Mouse (Mus musculus) hindbrain, embryonic 10.5 days (tissue): Measurements from ENCODE around the gene Son. TPM values are rescaled to one million over a fixed set of nuclear protein-coding genes. Genes with fewer than 3 reads are reported as not detected.
A peak's percentile ranks its signal among the peaks of the same experiment; 100 is the strongest.

ENCODE experiments used
- DNase-seq: peaks from one replicate; pipeline ENCODE4 v3.0.0-alpha.2; 2017; ENCODE audit warnings: low spot score
- H3K27ac ChIP-seq: fragments of 300-500 bp; sonication (generic); 2 replicates; pipeline ENCODE4 v1.5.1; 2016; ENCODE audit warnings: mild to moderate bottlenecking, moderate library complexity
- H3K27me3 ChIP-seq: fragments of 300-500 bp; sonication (generic); 2 replicates; pipeline ENCODE4 v1.6.1; 2016; ENCODE audit warnings: mild to moderate bottlenecking; ENCODE audit not compliant: poor library complexity, insufficient read depth, severe bottlenecking
- H3K36me3 ChIP-seq: fragments of 300-500 bp; sonication (generic); 2 replicates; pipeline ENCODE4 v1.6.1; 2016; ENCODE audit warnings: mild to moderate bottlenecking, moderate library complexity
- H3K4me1 ChIP-seq: fragments of 300-500 bp; sonication (generic); replicated peaks from 2 replicates; pipeline ENCODE4 v1.6.1; 2016; ENCODE audit warnings: mild to moderate bottlenecking
- H3K4me3 ChIP-seq: fragments of 300-500 bp; sonication (generic); 2 replicates; pipeline ENCODE4 v1.5.1; 2016; ENCODE audit warnings: mild to moderate bottlenecking, moderate library complexity
- H3K9me3 ChIP-seq: fragments of 300-500 bp; sonication (generic); 2 replicates; pipeline ENCODE4 v1.6.1; 2016; ENCODE audit warnings: mild to moderate bottlenecking, moderate library complexity
- WGBS: fragments of 180-500 bp; shearing (Covaris S2); methylation state at CpG from one replicate; pipeline ENCODE4 v1.1.7; 2016; 5-methylcytosine and 5-hydroxymethylcytosine counted together
- polyA plus RNA-seq: library from polyadenylated mRNA; unstranded; fragments of >200 nt; fragmentation: Nextera tagmentation; extraction: Ambion mirVana; gene quantifications from 2 replicates; pipeline ENCODE4 v1.2.1, GENCODE M21; 2016

The Son gene
- polyA plus RNA-seq, 1 experiment from 2014 or later = 102 TPM

- peaks cover 11% of the 10 kb centered on the region for H3K27me3 ChIP-seq
- H3K36me3 ChIP-seq = peaks cover 56% of the 10 kb centered on the region
- no peak for DNase-seq
- H3K27ac ChIP-seq = no peak overlapping the region
- H3K9me3 ChIP-seq = no peaks in the 10 kb centered on the region
- no peak overlapping the region for H3K4me3 ChIP-seq
- 92% methylated on average over 5 of the region's 5 CpGs for WGBS
- H3K4me1 ChIP-seq = peaks cover 7% of the 10 kb centered on the region; the same call in 1 of the 2 replicates
These were observed 27.1 kb upstream of the Son start for GRCm38 (mm10) chr16:91620185-91620584.

DNA sequence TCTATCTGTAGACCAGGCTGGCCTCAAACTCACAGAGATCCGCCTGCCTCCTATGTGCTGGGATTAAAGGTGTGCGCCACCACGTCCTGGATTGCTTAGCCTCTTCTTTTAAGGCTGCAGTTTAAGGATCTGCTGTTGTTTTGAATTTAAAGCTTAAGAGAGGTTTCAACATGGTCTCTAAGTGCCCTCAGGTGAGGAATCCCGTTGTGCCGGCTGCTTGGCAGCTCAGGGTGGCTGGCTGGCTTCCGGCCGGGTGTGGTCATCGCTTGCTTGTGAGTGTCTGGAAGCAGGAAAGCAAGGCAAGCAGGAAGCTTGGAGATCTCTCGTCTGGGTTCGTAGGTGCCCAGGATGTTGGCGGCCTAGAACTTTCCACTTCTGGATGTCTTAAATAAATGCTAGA, 26.3 kb upstream of the Son start:
- H3K4me3 ChIP-seq = no peak overlapping the region
- no peak overlapping the region for H3K27ac ChIP-seq
- no peaks in the 10 kb centered on the region for H3K9me3 ChIP-seq
- DNase-seq = no peak
- peaks cover 11% of the 10 kb centered on the region for H3K27me3 ChIP-seq
- H3K4me1 ChIP-seq = peaks cover 7% of the 10 kb centered on the region; the same call in 1 of the 2 replicates
- 92% methylated on average over 11 of the region's 11 CpGs for WGBS
- H3K36me3 ChIP-seq = peaks cover 64% of the 10 kb centered on the region

GRCm38 (mm10) chr16:91623074-91623473, 24.2 kb upstream of the Son start:
- 92% methylated on average over 9 of the region's 9 CpGs for WGBS
- H3K27me3 ChIP-seq = peaks cover 3% of the 10 kb centered on the region
- no peak overlapping the region for H3K27ac ChIP-seq
- H3K4me3 ChIP-seq = no peak overlapping the region
- H3K9me3 ChIP-seq = no peaks in the 10 kb centered on the region
- DNase-seq = no peak
- peaks cover 84% of the 10 kb centered on the region for H3K36me3 ChIP-seq
- peaks cover 5% of the 10 kb centered on the region; the same call in 1 of the 2 replicates for H3K4me1 ChIP-seq

- H3K9me3 ChIP-seq = no peaks in the 10 kb centered on the region
- peaks cover 98% of the 10 kb centered on the region for H3K36me3 ChIP-seq
- 92% methylated on average over 7 of the region's 7 CpGs for WGBS
- no peak overlapping the region for H3K4me3 ChIP-seq
- H3K27ac ChIP-seq = no peak overlapping the region
- H3K27me3 ChIP-seq = no peaks in the 10 kb centered on the region
- DNase-seq = no peak
- no peaks in the 10 kb centered on the region for H3K4me1 ChIP-seq
These were observed 19.5 kb upstream of the Son start for GRCm38 (mm10) chr16:91627831-91628230.

- Histone ChIP-seq H3K27ac (no peak overlapping the region), H3K36me3 (peaks cover 98% of the 10 kb centered on the region), H3K4me1 (no peaks in the 10 kb centered on the region), H3K4me3 (no peak overlapping the region), H3K9me3 (no peaks in the 10 kb centered on the region), H3K27me3 (no peaks in the 10 kb centered on the region)
- 95% methylated on average over 3 of the region's 3 CpGs for WGBS
- no peak for DNase-seq
These were observed 18.6 kb upstream of the Son start for GRCm38 (mm10) chr16:91628673-91629072.

GRCm38 (mm10) chr16:91629749-91630148, 17.6 kb upstream of the Son start:
- H3K27ac ChIP-seq = no peak overlapping the region
- 93% methylated on average over 4 of the region's 4 CpGs for WGBS
- DNase-seq = no peak
- H3K4me1 ChIP-seq = no peaks in the 10 kb centered on the region
- H3K4me3 ChIP-seq = no peak overlapping the region
- no peaks in the 10 kb centered on the region for H3K27me3 ChIP-seq
- no peaks in the 10 kb centered on the region for H3K9me3 ChIP-seq
- peaks cover 98% of the 10 kb centered on the region for H3K36me3 ChIP-seq

- Histone ChIP-seq H3K27me3 (no peaks in the 10 kb centered on the region), H3K4me3 (no peak overlapping the region), H3K9me3 (no peaks in the 10 kb centered on the region), H3K36me3 (peaks cover 98% of the 10 kb centered on the region), H3K4me1 (no peaks in the 10 kb centered on the region), H3K27ac (no peak overlapping the region)
- 70% methylated on average over 1 of the region's 1 CpGs for WGBS
- no peak for DNase-seq
These were observed 16.7 kb upstream of the Son start for GRCm38 (mm10) chr16:91630584-91630983.

- Histone ChIP-seq H3K4me3 (no peak overlapping the region), H3K36me3 (peaks cover 98% of the 10 kb centered on the region), H3K9me3 (no peaks in the 10 kb centered on the region), H3K4me1 (no peaks in the 10 kb centered on the region), H3K27me3 (no peaks in the 10 kb centered on the region), H3K27ac (no peak overlapping the region)
- DNase-seq = no peak
- WGBS = 93% methylated on average over 5 of the region's 5 CpGs
These were observed 14.9 kb upstream of the Son start for GRCm38 (mm10) chr16:91632439-91632838.

DNA sequence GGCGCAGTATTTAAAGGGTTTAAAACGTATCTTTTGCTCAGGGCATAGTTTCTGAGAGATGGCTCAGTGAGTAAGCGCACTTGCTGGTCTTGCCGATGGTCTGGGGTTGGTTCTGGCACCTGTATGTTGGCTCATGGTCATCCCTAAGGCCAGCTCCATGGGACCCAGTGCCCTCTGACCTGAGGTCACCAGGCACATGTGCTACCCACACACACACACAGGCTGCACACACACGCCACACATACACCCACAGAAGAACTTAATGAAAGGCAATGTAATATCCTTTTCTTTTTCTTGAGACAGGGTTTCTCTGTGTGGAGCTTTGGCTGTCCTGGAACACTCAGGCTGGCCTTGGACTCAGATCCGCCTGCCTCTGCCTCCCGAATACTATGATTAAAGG, 14.4 kb upstream of the Son start:
- Histone ChIP-seq H3K9me3 (no peaks in the 10 kb centered on the region), H3K27me3 (no peaks in the 10 kb centered on the region), H3K27ac (no peak overlapping the region), H3K4me1 (no peaks in the 10 kb centered on the region), H3K36me3 (peaks cover 98% of the 10 kb centered on the region), H3K4me3 (no peak overlapping the region)
- 93% methylated on average over 7 of the region's 7 CpGs for WGBS
- DNase-seq = no peak

GRCm38 (mm10) chr16:91633641-91634040, 13.7 kb upstream of the Son start:
- H3K27me3 ChIP-seq = no peaks in the 10 kb centered on the region
- no peaks in the 10 kb centered on the region for H3K4me1 ChIP-seq
- 92% methylated on average over 12 of the region's 12 CpGs for WGBS
- no peaks in the 10 kb centered on the region for H3K9me3 ChIP-seq
- H3K27ac ChIP-seq = no peak overlapping the region
- peaks cover 98% of the 10 kb centered on the region for H3K36me3 ChIP-seq
- DNase-seq = no peak
- no peak overlapping the region for H3K4me3 ChIP-seq

- H3K27ac ChIP-seq = no peak overlapping the region
- H3K27me3 ChIP-seq = no peaks in the 10 kb centered on the region
- peaks cover 93% of the 10 kb centered on the region for H3K36me3 ChIP-seq
- DNase-seq = no peak
- no peak overlapping the region for H3K4me3 ChIP-seq
- no peaks in the 10 kb centered on the region for H3K9me3 ChIP-seq
- WGBS = 95% methylated on average over 5 of the region's 5 CpGs
- H3K4me1 ChIP-seq = no peaks in the 10 kb centered on the region
These were observed 8.1 kb upstream of the Son start for GRCm38 (mm10) chr16:91639161-91639560.

DNA sequence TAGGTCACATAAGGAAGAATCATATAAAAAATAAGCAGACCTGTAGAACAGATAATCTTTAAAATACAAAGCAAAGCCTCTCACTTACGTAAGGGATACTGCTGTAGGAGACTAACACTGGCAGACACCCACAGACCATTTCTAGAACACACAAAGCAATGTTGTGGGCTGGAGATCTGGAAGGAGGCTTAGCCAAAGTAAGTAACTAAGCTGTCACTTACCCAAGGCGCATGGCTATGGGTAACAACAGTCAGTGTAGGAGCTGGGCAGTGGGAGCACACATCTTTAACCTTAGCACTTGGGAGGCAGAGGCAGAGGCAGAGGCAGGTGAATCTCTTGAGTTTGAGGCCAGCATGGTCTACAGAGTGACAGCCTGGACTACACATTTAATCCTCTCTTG, 7.7 kb upstream of the Son start:
- Histone ChIP-seq H3K27ac (no peak overlapping the region), H3K4me1 (0 out of 2 replicates have a peak, but pooled peaks cover under 1% of the 10 kb centered on the region), H3K36me3 (peaks cover 89% of the 10 kb centered on the region), H3K9me3 (no peaks in the 10 kb centered on the region), H3K27me3 (no peaks in the 10 kb centered on the region), H3K4me3 (no peak overlapping the region)
- WGBS = 97% methylated on average over 2 of the region's 2 CpGs
- no peak for DNase-seq

GRCm38 (mm10) chr16:91640171-91640570, 7.1 kb upstream of the Son start:
- Histone ChIP-seq H3K27me3 (no peaks in the 10 kb centered on the region), H3K4me1 (0 out of 2 replicates have a peak, but pooled peaks cover 5% of the 10 kb centered on the region), H3K27ac (no peak overlapping the region), H3K9me3 (no peaks in the 10 kb centered on the region), H3K36me3 (peaks cover 83% of the 10 kb centered on the region), H3K4me3 (no peak overlapping the region)
- 95% methylated on average over 8 of the region's 8 CpGs for WGBS
- DNase-seq = no peak

- Histone ChIP-seq H3K9me3 (no peaks in the 10 kb centered on the region), H3K27ac (no peak overlapping the region), H3K27me3 (no peaks in the 10 kb centered on the region), H3K4me1 (peaks cover 19% of the 10 kb centered on the region), H3K36me3 (peaks cover 36% of the 10 kb centered on the region), H3K4me3 (0 out of 2 replicates have a peak overlapping the region, but pooled peaks have one; percentile 23)
- 83% methylated on average over 2 of the region's 2 CpGs for WGBS
- no peak for DNase-seq
These were observed 2.4 kb upstream of the Son start for GRCm38 (mm10) chr16:91644901-91645300.
